Mouse (Mus musculus) embryonic fibroblast, embryonic 13.5 days (primary cell): ENCODE data around the gene Zbtb44. TPM values are rescaled to one million over a fixed set of nuclear protein-coding genes. Genes with fewer than 3 reads are reported as not detected.
A peak's percentile ranks its signal among the peaks of the same experiment; 100 is the strongest.

ENCODE experiments used
- H3K27ac ChIP-seq: 2 replicates; pipeline ENCODE4 v1.5.1; 2012; ENCODE audit warnings: low read length, control low read depth, inconsistent platforms; ENCODE audit not compliant: insufficient read depth
- H3K4me1 ChIP-seq: 2 replicates; pipeline ENCODE4 v1.6.1; 2011; ENCODE audit warnings: low read length; ENCODE audit not compliant: control insufficient read depth, insufficient read depth
- H3K4me3 ChIP-seq: 2 replicates; pipeline ENCODE4 v1.5.1; 2011; ENCODE audit warnings: mild to moderate bottlenecking, control low read depth, low read length; ENCODE audit not compliant: insufficient read depth
- CTCF ChIP-seq: IDR thresholded peaks from 2 replicates; pipeline ENCODE4 v1.5.1; 2011; ENCODE audit warnings: mild to moderate bottlenecking, control low read depth, low read length, moderate library complexity, borderline replicate concordance; ENCODE audit not compliant: insufficient read depth
- POLR2A ChIP-seq: IDR thresholded peaks from 2 replicates; pipeline ENCODE4 v1.6.1; 2011; ENCODE audit warnings: low read depth, mild to moderate bottlenecking, control low read depth, low read length, moderate library complexity
- polyA plus RNA-seq: library from polyadenylated mRNA; stranded (reverse); fragments of >200 nt; gene quantifications from 2 replicates; pipeline ENCODE4 v1.2.4, GENCODE M21; 2011; ENCODE audit warnings: low read depth; ENCODE audit not compliant: missing spikeins, insufficient read length

The Zbtb44 gene
- polyA plus RNA-seq, 1 experiment = 21.1 TPM

GRCm38 (mm10) chr9:31011533-31011932, 18.9 kb upstream of the Zbtb44 start:
- H3K27ac ChIP-seq = 0 out of 2 replicates have a peak overlapping the region, but pooled peaks have one; percentile 31
- no peak overlapping the region for H3K4me3 ChIP-seq
- TF ChIP-seq POLR2A (no peak), CTCF (no peak)
- peaks cover 7% of the 10 kb centered on the region; the same call in 1 of the 2 replicates for H3K4me1 ChIP-seq

- Histone ChIP-seq H3K4me3 (no peak overlapping the region), H3K27ac (no peak overlapping the region), H3K4me1 (peaks cover 7% of the 10 kb centered on the region; the same call in 1 of the 2 replicates)
- no peak for TF ChIP-seq CTCF
Observed at GRCm38 (mm10) chr9:31012674-31013073, 17.8 kb upstream of the Zbtb44 start.

GRCm38 (mm10) chr9:31013415-31013814, 17.0 kb upstream of the Zbtb44 start:
- Histone ChIP-seq H3K4me1 (peaks cover 7% of the 10 kb centered on the region; the same call in 1 of the 2 replicates), H3K27ac (no peak overlapping the region), H3K4me3 (no peak overlapping the region)
- TF ChIP-seq CTCF (no peak), POLR2A (no peak)

DNA sequence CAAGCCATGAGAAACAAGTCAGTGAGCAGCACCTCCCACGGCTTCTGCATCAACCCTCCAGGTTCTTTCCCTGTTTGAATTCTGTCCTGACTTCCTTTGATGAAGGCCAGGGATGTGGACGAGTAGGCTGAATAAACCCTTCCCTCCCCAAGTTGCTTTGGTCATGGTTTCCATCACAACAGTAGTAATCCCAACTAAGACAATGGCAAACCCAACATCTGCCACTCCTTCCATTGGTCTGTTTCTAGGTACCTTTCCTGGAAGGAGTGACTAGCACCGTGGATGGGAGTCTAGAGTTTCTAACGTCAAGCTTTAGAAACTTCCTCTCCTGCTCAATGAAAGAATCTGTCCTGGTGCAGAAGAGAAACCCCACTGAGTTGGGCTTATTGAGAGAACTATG, 12.8 kb upstream of the Zbtb44 start:
- TF ChIP-seq CTCF (no peak), POLR2A (no peak)
- Histone ChIP-seq H3K4me3 (no peak overlapping the region), H3K4me1 (no peaks in the 10 kb centered on the region), H3K27ac (no peak overlapping the region)

DNA sequence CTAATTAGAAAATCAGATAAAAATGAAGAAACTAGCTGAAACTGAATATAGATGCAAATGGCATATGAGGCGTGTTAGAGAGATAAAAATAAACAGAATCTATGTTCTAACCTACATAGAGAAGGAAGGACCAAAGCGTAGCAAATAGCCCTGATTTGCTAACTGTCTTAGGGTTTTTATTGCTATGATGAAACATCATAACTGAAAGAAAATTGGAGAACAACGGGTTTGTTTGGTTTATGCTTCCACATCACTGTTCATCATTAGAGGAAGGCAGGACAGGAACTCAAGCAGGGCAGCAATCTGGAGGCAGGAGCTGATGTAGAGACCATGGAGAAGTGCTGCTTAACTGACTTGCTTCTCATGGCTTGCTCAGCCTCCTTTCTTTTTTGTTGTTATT, 12.3 kb upstream of the Zbtb44 start:
- Histone ChIP-seq H3K27ac (no peak overlapping the region), H3K4me3 (no peak overlapping the region), H3K4me1 (no peaks in the 10 kb centered on the region)
- TF ChIP-seq CTCF (no peak), POLR2A (no peak)

- Histone ChIP-seq H3K27ac (no peak overlapping the region), H3K4me3 (no peak overlapping the region), H3K4me1 (no peaks in the 10 kb centered on the region)
- no peak for TF ChIP-seq CTCF
- no peak for TF ChIP-seq POLR2A
Observed at GRCm38 (mm10) chr9:31018705-31019104, 11.7 kb upstream of the Zbtb44 start.

DNA sequence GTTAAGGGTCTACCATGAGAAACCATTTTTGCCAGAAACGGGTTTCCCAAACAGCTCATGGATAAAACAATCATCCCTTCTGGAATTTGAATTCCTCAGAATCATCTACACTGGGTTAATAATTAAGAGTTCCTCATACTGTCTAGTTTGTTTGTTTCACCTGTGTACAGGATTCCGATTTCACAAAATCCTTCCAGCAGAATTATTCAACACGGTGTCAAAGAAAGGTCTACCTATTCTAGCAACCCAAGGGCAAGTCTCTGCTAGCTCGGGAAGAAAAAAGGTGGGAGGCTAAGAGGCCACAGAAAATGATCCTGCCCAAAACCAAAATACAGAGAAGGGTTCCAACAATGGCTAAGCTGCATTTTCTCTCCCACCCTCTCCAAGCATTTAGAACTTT, 2.2 kb upstream of the Zbtb44 start:
- Histone ChIP-seq H3K4me1 (no peaks in the 10 kb centered on the region; the same call in 1 of the 2 replicates), H3K4me3 (no peak overlapping the region), H3K27ac (no peak overlapping the region)
- TF ChIP-seq POLR2A = no peak
- no peak for TF ChIP-seq CTCF

DNA sequence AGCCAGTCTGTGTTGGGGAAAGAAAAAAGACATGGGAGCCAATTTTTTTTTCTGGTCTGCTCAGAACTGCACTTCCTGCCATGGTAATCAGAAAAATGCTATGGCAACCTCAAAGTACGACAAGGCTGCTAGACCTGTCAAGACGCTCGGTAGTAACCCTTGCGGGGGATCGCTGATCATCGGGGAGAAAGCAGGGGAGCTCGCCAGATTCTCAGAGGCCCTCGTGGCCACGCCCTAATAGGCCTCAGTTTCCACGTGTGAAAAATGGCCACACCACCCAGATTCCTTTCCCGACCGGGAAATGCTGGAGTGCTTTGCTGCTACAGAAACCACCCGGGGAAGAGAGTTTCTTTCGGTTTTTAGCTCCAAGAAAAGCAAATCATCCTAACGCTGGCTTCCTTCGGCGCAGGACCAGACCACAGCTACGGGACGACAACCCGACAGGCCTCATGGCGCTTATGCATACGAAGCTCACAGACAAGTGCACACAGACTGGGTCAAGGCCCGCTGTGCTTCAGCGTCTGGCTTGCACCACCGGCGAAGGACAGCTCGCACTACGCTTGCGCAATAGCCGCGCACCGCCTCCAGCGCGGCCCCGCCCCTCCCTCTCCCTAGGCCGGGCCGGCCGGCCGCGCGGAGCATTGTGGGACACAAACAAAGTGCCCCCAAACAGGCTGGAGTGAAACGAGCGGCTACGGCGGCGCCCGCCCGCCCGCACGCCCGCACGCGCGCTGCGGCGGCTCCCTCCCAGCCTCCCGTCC, 513 bp upstream of the Zbtb44 start:
- no peak for TF ChIP-seq CTCF
- peak; percentile 99 for TF ChIP-seq POLR2A
- H3K4me1 ChIP-seq = no peaks in the 10 kb centered on the region; the same call in 1 of the 2 replicates
- H3K4me3 ChIP-seq = peak overlapping the region; percentile 93

DNA sequence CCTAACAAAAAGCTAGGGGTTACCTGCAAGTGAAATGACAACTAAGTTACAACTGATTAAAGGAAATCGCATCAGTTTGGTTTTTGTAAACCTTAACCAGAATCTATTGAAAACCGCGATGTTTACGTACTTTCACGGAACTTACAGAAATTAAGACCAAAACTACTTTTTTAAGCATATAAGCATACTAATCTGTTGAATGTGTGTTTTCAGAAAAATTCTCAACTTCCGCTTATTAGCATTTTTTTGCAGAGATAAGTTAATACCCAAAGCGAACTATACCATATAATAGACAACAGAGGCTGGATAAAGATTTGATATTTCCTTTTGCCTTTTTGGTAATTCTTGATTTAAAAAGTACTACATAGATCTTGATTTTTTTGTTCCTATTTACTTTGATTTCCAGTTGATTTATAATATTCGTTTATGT, 985 bp downstream of the Zbtb44 start:
- Histone ChIP-seq H3K4me3 (peak overlapping the region; percentile 93), H3K27ac (no peak overlapping the region), H3K4me1 (no peaks in the 10 kb centered on the region; the same call in 1 of the 2 replicates)
- no peak for TF ChIP-seq POLR2A
- TF ChIP-seq CTCF = no peak

More for the DNA sequence above, 513 bp upstream of the Zbtb44 start:
- H3K27ac ChIP-seq = peak overlapping the region; percentile 59

- Histone ChIP-seq H3K4me1 (no peaks in the 10 kb centered on the region; the same call in 1 of the 2 replicates), H3K27ac (no peak overlapping the region), H3K4me3 (no peak overlapping the region)
- TF ChIP-seq CTCF = no peak
- no peak for TF ChIP-seq POLR2A
Observed at GRCm38 (mm10) chr9:31032546-31032945, 2.1 kb downstream of the Zbtb44 start.
